Mouse (Mus musculus) stomach, postnatal 0 days (tissue): ENCODE data around the gene Zkscan14. TPM values are rescaled to one million over a fixed set of nuclear protein-coding genes. Genes with fewer than 3 reads are reported as not detected.
"Not testable (repeated sequence)": the region's sequence is repeated elsewhere in the genome, so short reads cannot be mapped to it uniquely, and the experiment has no call there.

Experiments used
- ATAC-seq: fragments of 200-750 bp; cut with Nextera tagmentation; 2 replicates; pipeline ENCODE4 v1.8.0; 2017; ENCODE audit not compliant: low FRiP score, low TSS enrichment
- DNase-seq: peaks from one replicate; pipeline ENCODE4 v3.0.0-alpha.2; 2016; ENCODE audit warnings: low spot score
- H3K27ac ChIP-seq: fragments of 300-500 bp; sonication (generic); replicated peaks from 2 replicates; pipeline ENCODE4 v1.5.1; 2014; ENCODE audit warnings: mild to moderate bottlenecking, control low read depth
- H3K27me3 ChIP-seq: fragments of 300-500 bp; sonication (generic); 2 replicates; pipeline ENCODE4 v1.6.1; 2014; ENCODE audit warnings: low read length; ENCODE audit not compliant: control insufficient read depth, insufficient read depth
- H3K36me3 ChIP-seq: fragments of 300-500 bp; sonication (generic); 2 replicates; pipeline ENCODE4 v1.6.1; 2014; ENCODE audit warnings: low read length, mixed read lengths; ENCODE audit not compliant: control insufficient read depth, insufficient read depth
- H3K4me1 ChIP-seq: fragments of 300-500 bp; sonication (generic); replicated peaks from 2 replicates; pipeline ENCODE4 v1.6.1; 2014; ENCODE audit warnings: antibody characterized with exemption; ENCODE audit not compliant: control insufficient read depth, insufficient read depth
- H3K4me2 ChIP-seq: fragments of 300-500 bp; sonication (generic); replicated peaks from 2 replicates; pipeline ENCODE4 v1.6.1; 2014; ENCODE audit warnings: low read depth, mild to moderate bottlenecking, control low read depth, moderate library complexity
- H3K4me3 ChIP-seq: fragments of 300-500 bp; sonication (generic); 2 replicates; pipeline ENCODE4 v1.5.1; 2014; ENCODE audit warnings: low read depth, low read length, control low read depth
- H3K9ac ChIP-seq: fragments of 300-500 bp; sonication (generic); 2 replicates; pipeline ENCODE4 v1.6.1; 2014; ENCODE audit warnings: mild to moderate bottlenecking, low read length, control low read depth, mixed read lengths
- H3K9me3 ChIP-seq: fragments of 300-500 bp; sonication (generic); 2 replicates; pipeline ENCODE4 v1.6.1; 2016; ENCODE audit warnings: low read length; ENCODE audit not compliant: control insufficient read depth
- CTCF ChIP-seq: IDR thresholded peaks from 2 replicates; pipeline ENCODE4 v1.5.1; 2016; ENCODE audit warnings: antibody characterized with exemption, low read depth, mild to moderate bottlenecking, moderate library complexity
- EP300 ChIP-seq: optimal IDR thresholded peaks from 2 replicates; pipeline ENCODE3; 2016; ENCODE audit warnings: antibody characterized with exemption
- WGBS: fragments of 180-500 bp; shearing (Covaris S2); extraction: QIAGEN DNeasy Blood & Tissue Kit; methylation state at CpG from one replicate; pipeline ENCODE4 v1.1.7; 2014; 5-methylcytosine and 5-hydroxymethylcytosine counted together
- polyA plus RNA-seq: library from polyadenylated mRNA; unstranded; fragments of >200 nt; fragmentation: Nextera tagmentation; extraction: Ambion mirVana; gene quantifications from 2 replicates; pipeline ENCODE4 v1.2.1, GENCODE M21; 2015

Gene Zkscan14
- polyA plus RNA-seq, 1 experiment from 2014 or later, result 9.1 TPM

DNA sequence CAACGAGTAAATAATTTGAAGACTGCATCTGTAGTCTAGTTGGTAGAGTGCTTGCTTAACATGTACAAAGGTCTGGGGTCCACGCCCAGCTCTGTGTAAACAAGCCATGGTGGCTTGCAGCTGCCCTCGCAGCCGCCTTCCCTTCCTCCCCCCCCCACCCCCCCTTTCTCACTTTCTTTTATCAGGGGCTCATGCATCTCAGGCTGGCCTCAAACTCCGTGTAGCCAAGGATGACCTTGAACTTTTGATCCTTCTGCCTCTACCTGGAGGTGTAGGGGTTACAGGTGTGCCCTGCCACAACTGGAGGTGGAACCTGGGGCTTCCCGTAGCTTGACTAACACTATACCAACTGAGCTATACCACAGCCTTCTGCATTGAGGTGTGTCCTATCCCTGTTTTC is 16.1 kb upstream of the Zkscan14 start:
- H3K4me2 ChIP-seq, result no peak overlapping the region
- H3K27me3 ChIP-seq, result no peaks in the 10 kb centered on the region
- peaks cover 24% of the 10 kb centered on the region for H3K36me3 ChIP-seq
- no peaks in the 10 kb centered on the region for H3K4me1 ChIP-seq
- no peak for TF ChIP-seq CTCF
- TF ChIP-seq EP300, result no peak
- H3K4me3 ChIP-seq, result no peak overlapping the region
- H3K9me3 ChIP-seq, result no peaks in the 10 kb centered on the region
- DNase-seq (peak; percentile 35), ATAC-seq (peak; percentile 77; the same call in 1 of the 2 replicates)
- no peak overlapping the region for H3K27ac ChIP-seq
- H3K9ac ChIP-seq, result no peak overlapping the region
- whole genome bisulfite sequencing, result 57% methylated on average over 6 of the region's 6 CpGs

DNA sequence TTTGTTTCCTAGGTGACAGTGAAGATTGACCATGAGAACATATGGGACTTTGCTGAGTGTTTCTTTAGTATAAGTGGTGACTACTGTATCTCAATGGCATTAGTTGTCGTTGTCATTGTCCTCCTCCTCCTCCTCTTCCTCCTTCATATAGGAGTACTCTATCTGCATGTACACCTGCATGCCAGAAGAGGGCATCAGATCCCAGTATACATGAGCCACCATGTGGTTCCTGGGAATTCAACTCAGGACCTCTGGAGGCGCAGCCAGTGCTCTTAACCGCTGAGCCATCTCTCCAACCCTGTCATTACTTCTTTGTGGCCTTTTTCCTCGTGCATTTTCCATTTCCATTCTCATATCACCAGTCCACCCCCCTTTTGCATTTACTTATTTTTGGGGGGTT is 13.0 kb upstream of the Zkscan14 start:
- Histone ChIP-seq H3K4me1 (no peaks in the 10 kb centered on the region), H3K27me3 (no peaks in the 10 kb centered on the region), H3K9ac (no peak overlapping the region), H3K36me3 (peaks cover 13% of the 10 kb centered on the region), H3K4me2 (no peak overlapping the region), H3K9me3 (no peaks in the 10 kb centered on the region), H3K4me3 (no peak overlapping the region), H3K27ac (no peak overlapping the region)
- DNase-seq (no peak), ATAC-seq (0 out of 2 replicates have a peak, but pooled peaks have one; percentile 30)
- TF ChIP-seq CTCF (peak; percentile 66), EP300 (no peak)
- WGBS, result 71% methylated on average over 4 of the region's 4 CpGs

DNA sequence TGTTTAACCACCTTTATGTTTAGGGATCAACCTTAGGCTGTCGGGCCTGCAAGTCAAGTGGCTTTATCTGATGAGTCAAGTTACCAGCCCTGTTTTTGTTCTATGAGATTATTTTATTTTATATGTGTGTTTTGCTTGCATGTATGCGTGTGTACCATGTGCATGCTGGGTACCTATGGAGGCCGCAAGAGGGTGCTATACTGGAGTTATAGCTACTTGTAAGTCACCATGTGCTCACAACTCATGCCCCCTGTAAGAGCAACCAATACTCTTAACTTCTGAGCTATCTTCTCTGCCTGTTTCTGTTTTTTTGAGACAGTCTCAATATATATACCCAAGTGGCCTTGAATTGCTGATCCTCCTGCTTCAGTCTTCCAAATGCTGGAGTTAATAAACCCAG is 11.8 kb upstream of the Zkscan14 start:
- Histone ChIP-seq H3K4me1 (no peaks in the 10 kb centered on the region), H3K4me3 (no peak overlapping the region), H3K4me2 (no peak overlapping the region), H3K27me3 (no peaks in the 10 kb centered on the region), H3K9ac (no peak overlapping the region), H3K27ac (no peak overlapping the region), H3K36me3 (peaks cover 9% of the 10 kb centered on the region), H3K9me3 (no peaks in the 10 kb centered on the region)
- DNase-seq, result no peak
- TF ChIP-seq EP300 (no peak), CTCF (no peak)
- no peak for ATAC-seq
- WGBS, result 92% methylated on average over 3 of the region's 3 CpGs

DNA sequence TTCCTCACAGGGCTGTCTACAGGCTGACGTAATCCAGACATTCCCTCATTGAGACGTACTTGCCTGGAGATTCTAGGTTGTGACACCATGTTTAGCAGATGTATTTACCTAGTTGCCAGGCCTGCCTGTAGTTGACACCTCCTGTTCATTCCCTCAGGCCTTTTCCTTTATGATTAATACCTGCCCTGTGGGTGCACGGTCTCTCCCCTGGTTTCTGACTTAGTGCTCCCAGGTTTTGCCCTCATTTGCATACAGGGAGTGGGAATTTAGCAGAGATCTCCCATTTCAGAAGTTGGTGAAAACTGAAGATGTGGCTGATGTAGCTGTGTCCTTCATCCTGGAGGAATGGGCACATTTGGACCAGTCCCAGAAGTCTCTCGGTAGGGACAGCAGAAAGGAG is 10.5 kb upstream of the Zkscan14 start:
- Histone ChIP-seq H3K4me2 (no peak overlapping the region), H3K27ac (no peak overlapping the region), H3K4me3 (no peak overlapping the region), H3K36me3 (peaks cover 6% of the 10 kb centered on the region), H3K4me1 (no peaks in the 10 kb centered on the region), H3K9me3 (no peaks in the 10 kb centered on the region), H3K9ac (no peak overlapping the region), H3K27me3 (no peaks in the 10 kb centered on the region)
- no peak for DNase-seq
- 93% methylated on average over 4 of the region's 4 CpGs for WGBS
- TF ChIP-seq EP300 (no peak), CTCF (no peak)
- no peak for ATAC-seq

DNA sequence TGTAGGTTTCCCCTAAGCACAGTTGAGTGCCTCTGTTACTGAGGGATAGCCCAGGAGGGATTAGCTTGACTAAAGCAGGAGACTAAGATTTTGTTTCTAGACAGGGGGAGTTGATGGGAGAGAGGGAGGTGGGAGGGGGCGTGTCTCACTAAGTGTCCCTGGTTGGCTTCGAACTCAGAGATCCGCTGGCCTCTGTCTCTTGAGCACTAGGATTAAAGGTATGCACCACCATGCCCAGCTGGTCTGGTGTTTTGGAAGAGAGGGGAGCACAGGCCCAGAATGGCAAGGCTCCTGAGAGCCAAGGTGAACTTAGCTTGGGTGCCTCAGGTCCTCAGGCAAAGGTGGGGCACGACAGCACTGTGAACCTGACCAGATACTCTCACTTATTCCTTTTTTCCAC is 9.7 kb upstream of the Zkscan14 start:
- H3K27me3 ChIP-seq, result no peaks in the 10 kb centered on the region
- DNase-seq (no peak), ATAC-seq (no peak)
- TF ChIP-seq EP300 (no peak), CTCF (no peak)
- H3K4me1 ChIP-seq, result no peaks in the 10 kb centered on the region
- H3K4me3 ChIP-seq, result no peak overlapping the region
- H3K36me3 ChIP-seq, result peaks cover 6% of the 10 kb centered on the region
- no peak overlapping the region for H3K4me2 ChIP-seq
- 93% methylated on average over 4 of the region's 4 CpGs for WGBS
- H3K9ac ChIP-seq, result no peak overlapping the region
- no peaks in the 10 kb centered on the region for H3K9me3 ChIP-seq
- no peak overlapping the region for H3K27ac ChIP-seq

DNA sequence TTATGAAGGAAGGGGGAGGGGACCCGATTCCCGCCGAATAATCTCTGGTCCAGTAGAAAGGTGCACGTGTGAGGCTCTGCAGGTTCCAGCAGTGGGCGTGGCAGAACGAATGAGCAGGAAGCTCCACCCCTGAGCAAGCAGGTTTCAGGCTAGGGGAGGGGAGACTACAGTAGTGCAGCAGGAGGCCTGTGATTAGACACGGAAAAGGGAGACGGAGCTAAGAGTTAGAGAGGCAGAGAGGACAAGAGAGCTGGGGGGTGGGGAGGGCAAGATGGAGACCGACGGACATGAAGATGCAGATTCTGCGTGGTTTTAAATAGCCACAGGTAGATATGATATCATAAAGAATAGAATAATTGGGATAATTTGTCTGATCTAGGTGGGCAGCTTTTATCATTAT is 6.7 kb upstream of the Zkscan14 start:
- H3K36me3 ChIP-seq, H3K4me2 ChIP-seq, ATAC-seq, H3K9ac ChIP-seq, H3K9me3 ChIP-seq, H3K4me3 ChIP-seq, H3K4me1 ChIP-seq, H3K27ac ChIP-seq, H3K27me3 ChIP-seq: not testable (repeated sequence)
- peak; percentile 37 for DNase-seq
- 48% methylated on average over 11 of the region's 11 CpGs for WGBS
